Mouse (Mus musculus): ENCODE measurements around the gene Ifngr2.

The Ifngr2 gene

DNA sequence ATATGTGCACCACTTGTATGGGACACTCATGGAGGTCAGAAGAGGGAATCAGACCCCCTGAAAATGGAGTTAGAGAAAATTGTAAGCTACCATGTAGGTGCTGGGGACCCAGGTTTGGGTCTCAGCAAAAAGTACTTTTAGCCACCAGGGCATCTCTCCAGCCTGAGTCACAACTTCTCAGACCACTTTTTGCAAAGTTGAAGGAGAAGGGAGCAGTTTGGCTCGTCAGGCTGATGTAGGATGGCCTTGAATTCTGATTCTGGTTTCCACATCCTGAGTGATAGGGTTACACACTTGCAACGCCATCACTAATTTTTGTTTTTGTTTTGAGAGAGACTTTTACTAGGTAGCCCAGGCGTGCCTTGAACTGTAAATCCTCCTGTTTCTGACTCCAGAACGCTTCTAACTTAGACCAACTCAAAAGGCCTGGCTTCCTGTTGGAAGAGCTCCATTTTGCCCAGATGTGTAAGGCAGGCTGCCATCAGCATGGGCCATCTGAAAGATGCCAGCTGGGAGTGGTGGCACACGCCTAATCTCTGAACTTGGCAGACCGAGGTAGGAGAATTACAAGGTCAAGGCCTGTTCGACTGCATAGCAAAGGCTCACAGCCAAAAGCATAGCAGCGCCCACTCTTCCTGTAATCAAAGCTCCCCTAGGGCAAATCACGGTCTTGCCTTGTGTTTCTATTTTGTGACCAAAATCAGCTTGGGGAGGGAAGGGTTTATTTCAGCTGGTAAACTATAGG is 62.8 kb downstream of the Ifngr2 start:
- no peak for DNase-seq (ENCODE audit: low spot score)

DNA sequence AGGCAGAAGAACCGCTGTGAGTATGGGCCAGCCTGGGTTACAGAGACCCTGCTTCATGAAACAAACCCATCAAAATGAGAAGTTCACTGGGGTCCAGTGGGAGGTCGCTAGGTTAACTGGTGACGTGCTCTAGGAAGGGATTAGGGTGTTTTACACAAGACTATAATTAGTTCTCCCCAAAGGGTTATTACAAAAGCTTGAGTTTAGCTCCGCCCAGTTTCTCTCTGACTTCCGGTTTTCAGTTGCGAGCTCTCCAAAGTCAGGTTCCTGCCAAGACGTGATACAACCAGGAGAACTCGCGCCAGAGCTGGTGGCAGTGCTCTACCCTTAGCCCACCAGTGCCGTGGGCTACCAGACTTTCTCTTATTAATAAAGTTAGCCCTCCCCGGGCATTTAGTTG is 64.4 kb downstream of the Ifngr2 start:
- no peak for DNase-seq (ENCODE audit: low spot score)

DNA sequence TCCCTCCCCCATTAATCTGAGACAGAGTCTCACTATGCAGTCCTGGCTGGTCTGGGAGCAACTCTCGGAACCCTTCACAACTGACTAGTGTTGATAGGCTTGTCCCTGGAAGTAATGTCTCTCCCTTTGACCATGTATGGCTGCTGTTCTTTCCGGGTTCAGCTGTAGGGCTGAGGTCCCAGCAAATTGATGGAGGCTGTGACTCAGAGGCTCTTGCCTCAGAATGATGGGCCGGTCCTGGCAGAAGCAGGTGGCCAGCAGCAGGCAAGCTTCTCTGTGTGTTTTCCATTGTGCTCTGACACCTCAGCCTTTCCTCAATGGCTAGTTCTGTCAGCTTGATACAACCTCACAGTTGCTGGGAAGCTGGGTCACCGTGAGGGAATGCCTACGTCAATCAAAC is 65.7 kb downstream of the Ifngr2 start:
- no peak for DNase-seq (ENCODE audit: low spot score)

DNA sequence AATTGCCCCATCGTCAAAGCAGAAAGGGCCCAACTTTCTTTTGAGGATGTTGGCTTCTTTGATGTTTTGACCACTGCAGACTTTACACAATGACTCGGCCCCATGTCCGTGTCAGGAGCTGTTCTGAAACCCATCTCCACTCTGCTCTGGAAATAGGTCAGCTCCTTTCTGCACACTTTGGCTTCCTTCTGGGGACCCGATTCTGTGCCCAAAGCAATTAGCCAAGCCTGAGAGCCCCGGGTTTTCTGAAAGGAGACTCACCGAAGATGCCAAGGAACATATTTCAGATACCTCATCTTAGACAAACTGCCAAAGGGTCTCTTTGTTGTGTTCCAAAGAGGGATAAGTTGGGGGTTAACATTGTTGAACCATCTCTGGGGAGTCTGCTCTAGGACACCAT is 67.7 kb downstream of the Ifngr2 start:
- DNase-seq (ENCODE audit: low spot score): no peak

All from layer of hippocampus, adult 11-12 months (tissue).